Comparison of ENCODE assay signal across 9 mouse cellular contexts in the genomic region with DNA sequence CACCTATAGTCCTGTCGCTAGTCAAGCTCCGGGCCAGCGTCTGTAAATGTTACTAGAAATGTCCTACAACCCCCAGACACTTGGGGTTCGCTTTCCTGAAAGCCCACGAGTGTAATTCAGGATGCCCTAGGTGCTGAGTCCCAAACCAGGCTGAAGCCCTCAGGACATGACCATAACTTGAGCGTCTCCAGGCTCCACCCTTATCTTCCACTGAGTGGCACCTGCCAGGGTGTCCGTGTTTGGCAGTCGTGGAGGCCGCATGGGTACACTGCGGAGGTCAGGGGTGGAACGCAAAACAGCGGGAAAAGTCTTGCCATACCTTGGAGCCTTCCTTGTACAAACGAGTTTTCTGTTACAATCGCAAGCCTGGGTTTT. TPM values are rescaled to one million over a fixed set of nuclear protein-coding genes. Genes with fewer than 3 reads are reported as not detected.
A peak's percentile ranks its signal among the peaks of the same experiment; 100 is the strongest.
DNase-seq lines count a peak whose midpoint lies in the region; ATAC-seq lines count a peak whose summit lies in the region.
"Had no signal": no experiment of that assay in that cellular context is flagged by ENCODE, and none has a peak within 500 bp of the region (broad histone marks: within the 10 kb centered on the region; RNA-seq: fewer than 3 reads in every experiment).

No protein-coding gene starts in this region.

- DNase-seq in kidney, postnatal 25 days, result no peak
- no peak for DNase-seq in hindbrain, embryonic 10.5 days (ENCODE audit: low spot score)
- DNase-seq in cerebellum, postnatal 14 days, result no peak
- no peak for DNase-seq in cerebellum, adult 8-10 months

- H3K27me3 ChIP-seq in kidney, embryonic 14.5 days (ENCODE audit: control insufficient read depth, insufficient read depth, low read length), result peaks cover 100% of the 10 kb centered on the region
- peaks cover 89% of the 10 kb centered on the region for H3K27me3 ChIP-seq in embryonic facial prominence, embryonic 12.5 days
- H3K27me3 ChIP-seq in hindbrain, embryonic 10.5 days (ENCODE audit: insufficient read depth, poor library complexity, severe bottlenecking), result peaks cover 100% of the 10 kb centered on the region
- H3K27me3 ChIP-seq in neural tube, embryonic 12.5 days (replicated peaks), result peaks cover 85% of the 10 kb centered on the region

- H3K9ac ChIP-seq in kidney, embryonic 14.5 days (ENCODE audit: low read depth, low read length), result no peak overlapping the region
- no peak overlapping the region for H3K9ac ChIP-seq in embryonic facial prominence, embryonic 12.5 days
- H3K9ac ChIP-seq in neural tube, embryonic 12.5 days, result peak overlapping the region; percentile 89
- H3K9ac ChIP-seq: liver, embryonic 14.5 days had no signal

- no peaks in the 10 kb centered on the region for H3K36me3 ChIP-seq in kidney, embryonic 14.5 days (ENCODE audit: control insufficient read depth, insufficient read depth, low read length)
- no peaks in the 10 kb centered on the region for H3K36me3 ChIP-seq in embryonic facial prominence, embryonic 12.5 days
- no peaks in the 10 kb centered on the region for H3K36me3 ChIP-seq in hindbrain, embryonic 10.5 days
- H3K36me3 ChIP-seq in neural tube, embryonic 12.5 days, result no peaks in the 10 kb centered on the region

- H3K9me3 ChIP-seq in kidney, embryonic 14.5 days (ENCODE audit: control insufficient read depth, low read length), result no peaks in the 10 kb centered on the region
- no peaks in the 10 kb centered on the region for H3K9me3 ChIP-seq in embryonic facial prominence, embryonic 12.5 days
- H3K9me3 ChIP-seq in hindbrain, embryonic 10.5 days, result no peaks in the 10 kb centered on the region
- no peaks in the 10 kb centered on the region for H3K9me3 ChIP-seq in neural tube, embryonic 12.5 days

- peak overlapping the region; percentile 3; the same call in 1 of the 2 replicates for H3K4me3 ChIP-seq in kidney, embryonic 14.5 days (ENCODE audit: low read length)
- H3K4me3 ChIP-seq in embryonic facial prominence, embryonic 12.5 days, result peak overlapping the region; percentile 18; the same call in 1 of the 2 replicates
- H3K4me3 ChIP-seq in hindbrain, embryonic 10.5 days, result peak overlapping the region; percentile 37
- peak overlapping the region; percentile 59 for H3K4me3 ChIP-seq in neural tube, embryonic 12.5 days

- peaks cover 30% of the 10 kb centered on the region for H3K4me1 ChIP-seq in kidney, embryonic 14.5 days (ENCODE audit: control insufficient read depth, insufficient read depth, low read length)
- peaks cover 18% of the 10 kb centered on the region for H3K4me1 ChIP-seq in embryonic facial prominence, embryonic 12.5 days
- peaks cover 65% of the 10 kb centered on the region for H3K4me1 ChIP-seq in hindbrain, embryonic 10.5 days (replicated peaks)
- H3K4me1 ChIP-seq in neural tube, embryonic 12.5 days, result peaks cover 54% of the 10 kb centered on the region

- no peak overlapping the region for H3K4me2 ChIP-seq in kidney, embryonic 14.5 days (replicated peaks; ENCODE audit: low read depth, low read length)
- no peak overlapping the region for H3K4me2 ChIP-seq in embryonic facial prominence, embryonic 12.5 days (replicated peaks)
- H3K4me2 ChIP-seq in neural tube, embryonic 12.5 days (replicated peaks), result peak overlapping the region; percentile 64

- WGBS in kidney, embryonic 14.5 days, result under 1% methylated on average over 14 of the region's 14 CpGs
- under 1% methylated on average over 14 of the region's 14 CpGs for WGBS in embryonic facial prominence, embryonic 12.5 days
- 1% methylated on average over 14 of the region's 14 CpGs for WGBS in hindbrain, embryonic 10.5 days
- 1% methylated on average over 14 of the region's 14 CpGs for WGBS in neural tube, embryonic 12.5 days

- ATAC-seq in kidney, embryonic 14.5 days (ENCODE audit: low FRiP score, low TSS enrichment), result no peak
- no peak for ATAC-seq in embryonic facial prominence, embryonic 12.5 days (ENCODE audit: insufficient number of reproducible peaks, insufficient read depth, low FRiP score, low TSS enrichment)
- ATAC-seq in neural tube, embryonic 12.5 days (ENCODE audit: low FRiP score, low read depth), result no peak

- H3K27ac ChIP-seq in kidney, embryonic 14.5 days (ENCODE audit: low read depth, low read length), result no peak overlapping the region
- H3K27ac ChIP-seq in embryonic facial prominence, embryonic 12.5 days, result no peak overlapping the region
- peak overlapping the region; percentile 68 for H3K27ac ChIP-seq in hindbrain, embryonic 10.5 days
- peak overlapping the region; percentile 89 for H3K27ac ChIP-seq in neural tube, embryonic 12.5 days
- H3K27ac ChIP-seq: kidney, postnatal 0 days; liver, embryonic 14.5 days had no signal

RNA-seq across cellular contexts. Expression of a gene that starts 3.6 kb away (rescaled TPM):
- polyA plus RNA-seq in kidney, embryonic 14.5 days (2014; fragmentation: Nextera tagmentation; extraction: Ambion mirVana), result 0.11 TPM in 1 of 2 replicates, not detected in the other
- 0.64 and 1.2 TPM in 2 replicates for polyA plus RNA-seq in embryonic facial prominence, embryonic 12.5 days (2016; fragmentation: Nextera tagmentation; extraction: Ambion mirVana)
- 1.4 and 8.9 TPM in 2 replicates for polyA plus RNA-seq in hindbrain, embryonic 10.5 days (2016; fragmentation: Nextera tagmentation; extraction: Ambion mirVana)
- 20.3 and 21.3 TPM in 2 replicates for polyA plus RNA-seq in neural tube, embryonic 12.5 days (2016; fragmentation: Nextera tagmentation; extraction: Ambion mirVana)
- polyA plus RNA-seq: liver, embryonic 14.5 days had no signal

Comparison
In these comparisons a context has a peak if more than half of its experiments do, and no peak if none do; other contexts are left out.
1. H3K27ac ChIP-seq: peak in hindbrain, embryonic 10.5 days (single experiment) and neural tube, embryonic 12.5 days (single experiment); none in kidney, embryonic 14.5 days (single experiment) and embryonic facial prominence, embryonic 12.5 days (single experiment).
2. H3K4me3 ChIP-seq: peak in every context shown above with its lines; median percentile 59 in neural tube, embryonic 12.5 days; 37 in hindbrain, embryonic 10.5 days; 18 in embryonic facial prominence, embryonic 12.5 days; 3 in kidney, embryonic 14.5 days.